Mouse (Mus musculus) left cerebral cortex, postnatal 4 days (tissue): ENCODE measurements around the gene H2-DMb1. TPM values are rescaled to one million over a fixed set of nuclear protein-coding genes. Genes with fewer than 3 reads are reported as not detected.
"Not testable (repeated sequence)": the region's sequence is repeated elsewhere in the genome, so short reads cannot be mapped to it uniquely, and the experiment has no call there.

Source experiments
- DNase-seq: peaks from one replicate; pipeline ENCODE4 v3.0.0-alpha.2; 2022
- intact Hi-C: fragments of 180-260 bp; cut with DNase I; formaldehyde crosslinking; loops from one replicate; pipeline ENCODE4 v1.15.1; 2025
- total RNA-seq, 2 experiments: library from RNA; stranded (reverse); gene quantifications; 2 replicates each; pipeline ENCODE4 v1.2.3; 2021

Gene H2-DMb1
- total RNA-seq, 2 experiments from 2014 or later: 0.46 to 0.97 TPM

GRCm38 (mm10) chr17:34142456-34143010 is 10.3 kb upstream of the H2-DMb1 start:
- DNase-seq: no peak
- intact Hi-C loops: no loop called here

- DNase-seq: no peak
- intact Hi-C loops: no loop called here
These were observed 9.8 kb upstream of the H2-DMb1 start, which contains the start of gene H2-DMb2 for GRCm38 (mm10) chr17:34143033-34143432. TSS of gene H2-DMb2 (plus strand) at chr17:34143307.

- DNase-seq: no peak
- intact Hi-C loops: no loop called here
These were observed 9.4 kb upstream of the H2-DMb1 start for GRCm38 (mm10) chr17:34143461-34143860.

GRCm38 (mm10) chr17:34144221-34144620 is 8.7 kb upstream of the H2-DMb1 start:
- DNase-seq, intact Hi-C loops: not testable (repeated sequence)

- no peak for DNase-seq
- intact Hi-C loops: no loop called here
These were observed 7.9 kb upstream of the H2-DMb1 start for GRCm38 (mm10) chr17:34144960-34145371.

- no peak for DNase-seq
- intact Hi-C loops: no loop called here
These were observed 2.7 kb downstream of the H2-DMb1 start for GRCm38 (mm10) chr17:34155534-34155933.

- no peak for DNase-seq
- intact Hi-C loops: loop anchor here (10.0 kb wide), 1 partner anchor 60 kb away; no protein-coding TSS in a partner anchor
These were observed 11.5 kb downstream of the H2-DMb1 start for GRCm38 (mm10) chr17:34164202-34164895.

GRCm38 (mm10) chr17:34165033-34165730 is 12.3 kb downstream of the H2-DMb1 start:
- intact Hi-C loops: loop anchor here (5.0 to 10.0 kb wide), 2 partner anchors 60 to 88 kb away; no protein-coding TSS in a partner anchor
- no peak for DNase-seq

- peak; percentile 41 for DNase-seq
- intact Hi-C loops: loop anchor here (5.0 to 10.0 kb wide), 2 partner anchors 64 to 92 kb away; no protein-coding TSS in a partner anchor
These were observed 16.4 kb downstream of the H2-DMb1 start for GRCm38 (mm10) chr17:34169279-34169678.

- intact Hi-C loops: loop anchor here (2.0 to 5.0 kb wide), 3 partner anchors 28 to 177 kb away; partner anchors contain the start of gene H2-Ob
- DNase-seq: no peak
These were observed 17.6 kb downstream of the H2-DMb1 start for GRCm38 (mm10) chr17:34170487-34170876.

GRCm38 (mm10) chr17:34170877-34171498 is 18.1 kb downstream of the H2-DMb1 start:
- peak; percentile 72 for DNase-seq
- intact Hi-C loops: loop anchor here (2.0 to 5.0 kb wide), 3 partner anchors 28 to 176 kb away; partner anchors contain the start of gene H2-Ob

- DNase-seq: no peak
- intact Hi-C loops: loop anchor here (5.0 kb wide), 2 partner anchors 65 to 175 kb away; partner anchors contain the start of gene H2-Ob
These were observed 19.7 kb downstream of the H2-DMb1 start for GRCm38 (mm10) chr17:34172528-34172927.

- intact Hi-C loops: loop anchor here (5.0 kb wide), 2 partner anchors 63 to 173 kb away; partner anchors contain the start of gene H2-Ob
- DNase-seq: no peak
These were observed 21.2 kb downstream of the H2-DMb1 start for GRCm38 (mm10) chr17:34174075-34174474.

GRCm38 (mm10) chr17:34177179-34177578 is 24.3 kb downstream of the H2-DMb1 start:
- DNase-seq: no peak
- intact Hi-C loops: no loop called here

GRCm38 (mm10) chr17:34179019-34179418 is 26.1 kb downstream of the H2-DMb1 start:
- intact Hi-C loops: no loop called here
- DNase-seq: no peak

GRCm38 (mm10) chr17:34179913-34180859 is 27.3 kb downstream of the H2-DMb1 start:
- intact Hi-C loops: no loop called here
- DNase-seq: no peak

- DNase-seq: no peak
- intact Hi-C loops: no loop called here
These were observed 30.8 kb downstream of the H2-DMb1 start for GRCm38 (mm10) chr17:34183564-34184219.

- no peak for DNase-seq
- intact Hi-C loops: no loop called here
These were observed 32.7 kb downstream of the H2-DMb1 start for GRCm38 (mm10) chr17:34185526-34185925.

GRCm38 (mm10) chr17:34186885-34187260 is 34.0 kb downstream of the H2-DMb1 start:
- intact Hi-C loops: no loop called here
- no peak for DNase-seq
